Mouse (Mus musculus) heart, embryonic 10.5 days (tissue): ENCODE measurements at regions not wholly inside any gene's neighbourhood (a gene's known extent, or its start where the extent isn't known, plus 50 kb on each side); places are given as distances from the start of the nearest gene placed in this dataset.

Experiments used
- DNase-seq: peaks from one replicate; pipeline ENCODE4 v3.0.0-alpha.2; 2017; ENCODE audit warnings: low spot score
- H3K27ac ChIP-seq: fragments of 300-500 bp; sonication (generic); 2 replicates; pipeline ENCODE4 v1.5.1; 2016; ENCODE audit warnings: mild to moderate bottlenecking
- H3K27me3 ChIP-seq: fragments of 300-500 bp; sonication (generic); 2 replicates; pipeline ENCODE4 v1.6.1; 2016; ENCODE audit warnings: mild to moderate bottlenecking; ENCODE audit not compliant: poor library complexity, insufficient read depth, severe bottlenecking
- H3K36me3 ChIP-seq: fragments of 300-500 bp; sonication (generic); 2 replicates; pipeline ENCODE4 v1.6.1; 2016; ENCODE audit warnings: mild to moderate bottlenecking, moderate library complexity
- H3K4me1 ChIP-seq: fragments of 300-500 bp; sonication (generic); 2 replicates; pipeline ENCODE4 v1.6.1; 2016; ENCODE audit warnings: mild to moderate bottlenecking
- H3K4me3 ChIP-seq: fragments of 300-500 bp; sonication (generic); 2 replicates; pipeline ENCODE4 v1.5.1; 2016; ENCODE audit warnings: mild to moderate bottlenecking, moderate library complexity
- H3K9me3 ChIP-seq: fragments of 300-500 bp; sonication (generic); 2 replicates; pipeline ENCODE4 v1.6.1; 2016; ENCODE audit warnings: mild to moderate bottlenecking, moderate library complexity
- WGBS: fragments of 180-500 bp; shearing (Covaris S2); methylation state at CpG from one replicate; pipeline ENCODE4 v1.1.7; 2016; 5-methylcytosine and 5-hydroxymethylcytosine counted together

GRCm38 (mm10) chr1:194109172-194110071, 508.6 kb upstream of the Plxna2 start:
- no peak overlapping the region for H3K27ac ChIP-seq
- no peak for DNase-seq
- WGBS, result 60% methylated on average over 5 of the region's 5 CpGs
- H3K4me1 ChIP-seq, result peaks cover 7% of the 10 kb centered on the region; the same call in 1 of the 2 replicates
- H3K27me3 ChIP-seq, result no peaks in the 10 kb centered on the region
- H3K9me3 ChIP-seq, result no peaks in the 10 kb centered on the region
- no peaks in the 10 kb centered on the region for H3K36me3 ChIP-seq
- H3K4me3 ChIP-seq, result no peak overlapping the region

DNA sequence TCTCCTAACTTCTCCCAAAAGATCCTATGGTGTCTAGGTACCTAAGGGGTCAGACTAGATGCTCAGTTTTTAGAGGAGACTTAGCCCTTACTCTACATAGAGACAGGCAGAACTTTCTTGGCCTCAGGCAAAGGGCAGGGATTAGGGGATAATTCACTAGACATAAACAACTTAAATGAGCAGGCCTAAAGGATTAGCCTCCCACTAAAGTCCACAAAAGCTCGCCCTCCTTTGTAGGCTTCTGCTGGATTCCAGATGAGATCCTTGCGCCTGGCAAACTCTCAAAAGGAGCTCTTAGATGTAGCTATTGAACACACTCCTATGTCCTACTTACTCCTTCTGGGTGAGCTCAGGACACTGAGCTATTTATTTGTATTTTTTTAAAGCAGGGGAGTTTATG, 509.9 kb upstream of the Plxna2 start:
- H3K27me3 ChIP-seq, result no peaks in the 10 kb centered on the region
- WGBS, result 58% methylated on average over 2 of the region's 2 CpGs
- no peak overlapping the region for H3K27ac ChIP-seq
- no peaks in the 10 kb centered on the region for H3K36me3 ChIP-seq
- no peak overlapping the region for H3K4me3 ChIP-seq
- no peaks in the 10 kb centered on the region for H3K9me3 ChIP-seq
- peaks cover 7% of the 10 kb centered on the region; the same call in 1 of the 2 replicates for H3K4me1 ChIP-seq
- no peak for DNase-seq

DNA sequence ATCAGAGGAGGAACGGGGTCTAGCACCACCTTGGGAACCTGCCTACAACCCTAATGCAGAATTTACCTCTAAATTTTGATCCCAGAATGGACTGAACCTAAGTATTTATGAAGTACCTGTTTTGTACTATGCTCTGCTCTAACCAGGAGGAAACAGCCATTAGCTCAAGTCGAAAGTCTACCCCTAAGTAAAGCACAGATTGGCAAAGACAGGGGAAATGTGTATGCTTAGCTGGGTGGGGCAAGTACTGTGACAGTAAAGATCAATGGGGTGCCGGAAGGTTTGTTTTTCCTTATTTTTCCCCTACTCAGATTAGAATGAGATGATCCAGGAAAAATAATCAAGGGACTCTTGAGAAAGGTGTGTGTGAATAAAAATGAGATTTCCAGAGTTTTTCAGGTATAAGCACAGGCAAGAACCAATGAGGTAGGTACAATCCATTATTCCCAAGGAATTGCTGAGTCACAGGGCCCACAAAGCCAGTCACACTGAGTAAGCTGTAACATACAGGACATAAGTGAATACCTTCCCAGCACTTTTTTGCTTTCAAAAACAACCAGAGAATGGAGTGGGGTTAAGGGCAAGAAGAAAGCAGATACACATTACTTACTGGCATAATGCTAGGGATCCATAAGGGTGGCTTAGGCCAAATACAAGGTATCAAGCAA, 510.6 kb upstream of the Plxna2 start:
- Histone ChIP-seq H3K27me3 (no peaks in the 10 kb centered on the region), H3K36me3 (no peaks in the 10 kb centered on the region)
- WGBS, result 85% methylated on average over 3 of the region's 3 CpGs

DNA sequence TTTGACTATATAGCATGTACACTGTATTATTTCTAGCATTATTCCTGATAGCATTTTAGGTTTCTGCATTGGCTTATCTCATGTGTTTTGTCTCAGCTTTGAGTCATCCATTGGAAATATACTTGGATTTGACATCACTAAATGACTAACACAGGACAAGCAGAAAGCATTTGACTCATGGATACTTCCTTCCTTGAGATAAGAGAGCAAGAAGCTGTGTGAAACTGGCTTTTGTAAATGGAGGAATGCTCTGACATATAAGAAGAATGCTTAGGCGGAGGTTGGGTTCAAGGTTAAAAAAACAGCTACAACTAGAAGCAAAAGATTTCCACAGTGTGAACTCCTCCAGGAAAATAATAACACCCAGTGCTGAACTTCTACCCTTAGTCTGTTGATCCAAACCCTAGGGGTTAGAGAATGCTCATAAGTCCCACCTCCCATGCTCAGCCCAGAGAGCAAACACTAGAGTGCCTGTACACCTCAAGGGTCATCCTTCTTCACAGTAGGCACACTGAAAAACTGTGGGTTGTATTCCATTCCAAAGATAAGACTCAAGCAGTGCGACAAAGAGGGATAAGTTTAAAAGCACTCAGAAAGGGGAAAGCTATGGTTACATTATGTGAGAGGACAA, 528.0 kb upstream of the Plxna2 start:
- Histone ChIP-seq H3K27ac (no peak overlapping the region), H3K4me1 (no peaks in the 10 kb centered on the region), H3K36me3 (no peaks in the 10 kb centered on the region), H3K9me3 (no peaks in the 10 kb centered on the region), H3K4me3 (no peak overlapping the region), H3K27me3 (no peaks in the 10 kb centered on the region)
- 48% methylated on average over 2 of the region's 2 CpGs for WGBS
- no peak for DNase-seq

More for the DNA sequence above, 510.6 kb upstream of the Plxna2 start:
- Histone ChIP-seq H3K27ac (no peak overlapping the region), H3K4me3 (no peak overlapping the region), H3K4me1 (peaks cover 7% of the 10 kb centered on the region; the same call in 1 of the 2 replicates), H3K9me3 (no peaks in the 10 kb centered on the region)
- DNase-seq, result no peak

DNA sequence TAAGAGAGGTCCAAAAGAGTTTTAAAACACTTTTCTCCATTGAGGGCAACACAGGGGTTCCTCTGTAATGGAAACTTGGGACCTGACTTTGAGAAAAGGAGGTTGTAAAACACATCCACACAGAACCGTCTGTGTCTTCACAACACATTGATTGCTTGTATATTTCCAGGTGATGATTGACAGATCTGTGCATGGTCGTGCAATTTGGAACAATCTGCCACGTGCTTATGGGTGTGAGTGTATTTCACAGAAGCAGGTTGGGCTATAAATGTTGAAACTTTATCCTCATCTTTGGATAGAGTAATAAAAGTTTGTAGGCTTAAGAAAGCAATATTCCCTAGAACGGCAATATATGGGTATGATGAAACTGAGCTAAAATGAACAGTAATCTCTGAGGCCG, 559.5 kb upstream of the Plxna2 start:
- H3K9me3 ChIP-seq, result no peaks in the 10 kb centered on the region
- no peak overlapping the region for H3K4me3 ChIP-seq
- H3K36me3 ChIP-seq, result no peaks in the 10 kb centered on the region
- H3K27ac ChIP-seq, result no peak overlapping the region
- H3K4me1 ChIP-seq, result no peaks in the 10 kb centered on the region
- no peaks in the 10 kb centered on the region for H3K27me3 ChIP-seq
- no peak for DNase-seq
- 80% methylated on average over 5 of the region's 5 CpGs for WGBS

- WGBS, result 22% methylated on average over 1 of the region's 1 CpGs
- Histone ChIP-seq H3K4me1 (no peaks in the 10 kb centered on the region), H3K27ac (no peak overlapping the region), H3K36me3 (no peaks in the 10 kb centered on the region), H3K4me3 (no peak overlapping the region), H3K27me3 (no peaks in the 10 kb centered on the region), H3K9me3 (no peaks in the 10 kb centered on the region)
- DNase-seq, result no peak
Observed at GRCm38 (mm10) chr1:194056544-194056943, 561.5 kb upstream of the Plxna2 start.

DNA sequence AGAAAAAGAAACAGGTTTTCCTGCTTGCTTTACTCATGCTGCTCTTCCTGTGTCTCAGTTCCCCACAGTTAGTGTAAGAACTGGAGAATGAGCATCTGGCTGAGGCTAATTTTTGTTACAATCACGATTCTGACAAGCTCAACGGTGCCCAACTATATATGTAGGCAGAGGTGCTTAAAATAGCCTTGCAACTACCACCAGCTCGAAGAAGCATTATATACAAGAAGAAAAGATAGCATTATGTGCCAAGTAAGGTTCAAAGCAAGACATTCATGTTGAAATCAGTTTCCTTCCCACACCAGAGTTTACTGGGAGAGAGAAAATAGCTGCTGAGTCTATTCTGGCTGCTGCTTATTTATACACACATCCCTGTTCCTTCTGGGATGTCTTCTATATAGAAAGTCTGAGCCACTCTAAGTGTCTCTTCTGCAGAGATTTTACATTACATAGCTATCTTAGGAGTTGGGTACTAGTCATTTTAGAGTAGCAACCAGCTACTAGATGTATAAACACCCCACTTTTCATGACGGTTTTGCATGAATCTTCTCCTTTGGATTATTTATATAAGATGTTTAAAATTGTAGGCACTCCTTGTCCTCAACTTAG, 568.2 kb upstream of the Plxna2 start:
- H3K27ac ChIP-seq, result no peak overlapping the region
- H3K27me3 ChIP-seq, result no peaks in the 10 kb centered on the region
- no peaks in the 10 kb centered on the region for H3K9me3 ChIP-seq
- DNase-seq, result no peak
- WGBS, result 51% methylated on average over 4 of the region's 4 CpGs
- H3K4me1 ChIP-seq, result no peaks in the 10 kb centered on the region
- no peak overlapping the region for H3K4me3 ChIP-seq
- no peaks in the 10 kb centered on the region for H3K36me3 ChIP-seq

DNA sequence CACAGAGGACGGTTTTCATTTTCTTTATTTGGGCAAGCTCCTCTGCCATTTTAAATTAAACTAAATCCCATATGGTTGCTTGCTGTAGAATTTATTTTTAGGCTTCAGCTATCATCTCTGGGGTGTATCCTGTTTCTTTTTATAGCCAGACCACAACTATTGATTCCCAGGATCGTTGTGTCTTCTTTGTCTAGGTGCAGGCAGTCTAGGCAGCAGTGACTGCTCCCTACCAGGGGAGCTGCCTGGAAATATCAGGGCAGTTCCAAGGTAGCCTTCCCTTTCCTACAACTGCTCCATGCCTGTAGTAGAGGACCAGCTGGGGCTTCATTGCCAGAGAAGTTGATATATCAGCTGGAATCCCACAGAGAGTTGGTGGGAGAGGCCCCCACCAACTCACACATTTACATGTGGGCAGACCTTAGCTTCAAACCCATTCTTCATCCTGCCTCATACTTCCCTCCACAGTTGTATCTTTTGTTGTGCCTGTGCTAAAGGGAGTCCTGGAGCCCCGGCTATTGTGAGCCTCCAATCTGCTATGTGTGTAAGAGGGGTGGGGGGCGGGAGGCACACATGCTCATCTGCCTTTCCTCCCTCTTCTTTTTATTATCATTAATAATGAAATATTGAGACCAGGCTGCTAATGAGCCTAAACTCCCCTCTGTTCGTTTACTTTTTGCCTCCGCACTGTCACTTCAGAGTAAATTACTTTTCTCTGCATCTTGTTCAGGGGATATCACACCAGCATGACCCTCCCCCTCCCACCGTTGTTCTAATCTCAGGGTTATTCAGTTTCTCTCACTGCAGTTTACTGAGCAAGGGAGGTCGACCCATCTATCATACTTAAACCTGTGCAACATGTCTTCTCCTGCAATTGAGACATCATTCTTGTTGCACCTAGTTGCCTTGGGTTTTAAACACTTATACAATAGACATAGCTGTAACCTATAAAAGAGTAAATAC, 576.3 kb upstream of the Plxna2 start:
- Histone ChIP-seq H3K27me3 (no peaks in the 10 kb centered on the region), H3K4me1 (0 out of 2 replicates have a peak, but pooled peaks cover 8% of the 10 kb centered on the region), H3K36me3 (no peaks in the 10 kb centered on the region), H3K27ac (no peak overlapping the region), H3K9me3 (no peaks in the 10 kb centered on the region), H3K4me3 (no peak overlapping the region)
- DNase-seq, result no peak
- WGBS, result 53% methylated on average over 8 of the region's 8 CpGs

- no peak overlapping the region for H3K27ac ChIP-seq
- no peak for DNase-seq
- H3K27me3 ChIP-seq, result no peaks in the 10 kb centered on the region
- H3K36me3 ChIP-seq, result no peaks in the 10 kb centered on the region
- H3K4me3 ChIP-seq, result no peak overlapping the region
- H3K4me1 ChIP-seq, result 0 out of 2 replicates have a peak, but pooled peaks cover 8% of the 10 kb centered on the region
- H3K9me3 ChIP-seq, result no peaks in the 10 kb centered on the region
Observed at GRCm38 (mm10) chr1:194038711-194039110, 579.3 kb upstream of the Plxna2 start.

DNA sequence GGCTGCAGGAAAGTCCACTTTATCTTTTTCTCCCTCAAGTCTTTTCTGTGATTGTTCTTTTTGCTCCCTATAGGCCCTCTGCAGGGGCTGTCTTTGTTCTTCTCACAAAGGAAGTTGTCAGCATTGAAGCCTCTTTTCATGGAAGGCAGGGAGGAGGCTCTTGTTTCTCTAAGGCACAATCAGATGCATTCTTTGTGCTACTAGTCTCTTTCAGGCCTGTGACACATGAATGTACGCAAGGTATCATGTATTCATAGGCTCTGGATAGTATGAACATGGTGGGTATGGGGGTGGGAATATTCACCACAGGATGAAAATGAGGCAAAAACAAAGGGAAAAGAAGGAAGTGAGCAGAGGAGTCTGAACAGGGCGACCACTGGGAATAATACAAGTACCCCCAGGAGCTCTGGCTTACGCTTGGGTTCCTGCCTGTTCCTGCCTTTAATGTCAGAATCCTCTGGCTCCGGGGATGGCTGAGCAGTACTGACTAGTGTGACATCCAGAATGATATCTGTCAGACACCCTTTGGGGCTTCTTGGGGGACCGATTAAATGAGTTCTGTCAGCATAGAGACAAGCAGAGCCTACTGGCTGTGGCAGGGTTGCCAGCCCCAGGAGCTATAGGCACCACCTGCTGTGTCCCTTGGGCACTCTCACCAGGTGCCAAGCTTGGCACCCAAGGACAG, 583.7 kb upstream of the Plxna2 start:
- Histone ChIP-seq H3K27ac (no peak overlapping the region), H3K36me3 (no peaks in the 10 kb centered on the region), H3K4me3 (no peak overlapping the region), H3K27me3 (no peaks in the 10 kb centered on the region), H3K9me3 (no peaks in the 10 kb centered on the region), H3K4me1 (no peaks in the 10 kb centered on the region)
- no peak for DNase-seq
- WGBS, result 68% methylated on average over 5 of the region's 5 CpGs

GRCm38 (mm10) chr1:194032603-194033002, 585.4 kb upstream of the Plxna2 start:
- WGBS, result 85% methylated on average over 1 of the region's 1 CpGs
- no peak overlapping the region for H3K27ac ChIP-seq
- no peaks in the 10 kb centered on the region for H3K27me3 ChIP-seq
- no peak overlapping the region for H3K4me3 ChIP-seq
- peaks cover 1% of the 10 kb centered on the region; the same call in 1 of the 2 replicates for H3K4me1 ChIP-seq
- DNase-seq, result no peak
- H3K9me3 ChIP-seq, result no peaks in the 10 kb centered on the region
- H3K36me3 ChIP-seq, result no peaks in the 10 kb centered on the region
